Mouse (Mus musculus) CH12.LX (cell line): Measurements from ENCODE around the gene Pwp1. TPM values are rescaled to one million over a fixed set of nuclear protein-coding genes. Genes with fewer than 3 reads are reported as not detected.

Source experiments
- DNase-seq: peaks from one replicate; pipeline ENCODE4 v3.0.0-alpha.2; 2013; ENCODE audit errors: extremely low read depth
- H3K27ac ChIP-seq: 2 replicates; pipeline ENCODE4 v1.5.1; 2012; ENCODE audit warnings: low read depth, mild to moderate bottlenecking, control low read depth, moderate library complexity; ENCODE audit not compliant: insufficient read depth
- H3K27me3 ChIP-seq: replicated peaks from 2 replicates; pipeline ENCODE3; 2012; ENCODE audit warnings: inconsistent platforms
- H3K36me3 ChIP-seq, 2 experiments: replicated peaks in 1 of 2; 2 replicates each; pipeline versions ENCODE3 to v1.6.1; 2012; ENCODE audit warnings: inconsistent platforms in 1 of 2, low read length in 1 of 2, mild to moderate bottlenecking in 1 of 2, mixed read lengths in 1 of 2, moderate library complexity in 1 of 2; ENCODE audit not compliant: control insufficient read depth in 1 of 2, insufficient read depth in 1 of 2
- H3K4me1 ChIP-seq, 2 experiments: 2 replicates each; pipeline ENCODE4 v1.6.1; 2012; ENCODE audit warnings: inconsistent platforms in 1 of 2, moderate library complexity in 1 of 2; ENCODE audit not compliant: insufficient read depth in 2 of 2, control insufficient read depth in 1 of 2
- H3K4me2 ChIP-seq: 2 replicates; pipeline ENCODE4 v1.6.1; 2012; ENCODE audit warnings: low read depth, mild to moderate bottlenecking, control low read depth; ENCODE audit not compliant: poor library complexity, insufficient read depth, severe bottlenecking
- H3K4me3 ChIP-seq, 3 experiments: fragments of 150-350 bp in 1 of 3; sonication (generic) in 1 of 3; replicated peaks in 1 of 3; 2 replicates each; pipeline versions ENCODE3 to v1.5.1; 2011 to 2012; ENCODE audit warnings: low read depth in 2 of 3, low read length in 2 of 3, mild to moderate bottlenecking in 2 of 3, moderate library complexity in 2 of 3, control low read depth in 1 of 3, improper control_type of control experiment in 1 of 3, inconsistent platforms in 1 of 3, mixed read lengths in 1 of 3; ENCODE audit not compliant: poor library complexity in 1 of 3
- H3K79me2 ChIP-seq: replicated peaks from 2 replicates; pipeline ENCODE4 v1.6.1; 2012; ENCODE audit warnings: mild to moderate bottlenecking, moderate library complexity; ENCODE audit not compliant: control insufficient read depth, poor library complexity, insufficient read depth, severe bottlenecking; ENCODE audit errors: extremely low read depth
- H3K9ac ChIP-seq: 2 replicates; pipeline ENCODE4 v1.6.1; 2012; ENCODE audit warnings: low read depth, mild to moderate bottlenecking, control low read depth, moderate library complexity; ENCODE audit not compliant: insufficient read depth
- H3K9me3 ChIP-seq: replicated peaks from 2 replicates; pipeline ENCODE3; 2012; ENCODE audit warnings: low read length, inconsistent platforms, mixed read lengths
- BHLHE40 ChIP-seq: IDR thresholded peaks from 2 replicates; pipeline ENCODE4 v1.6.1; 2011; ENCODE audit warnings: mild to moderate bottlenecking, low read depth, low read length, improper control_type of control experiment
- CHD1 ChIP-seq: IDR thresholded peaks from 2 replicates; pipeline ENCODE4 v1.6.1; 2012; ENCODE audit warnings: low read depth, low read length, improper control_type of control experiment, inconsistent platforms
- CHD2 ChIP-seq: IDR thresholded peaks from 2 replicates; pipeline ENCODE4 v1.6.1; 2011; ENCODE audit warnings: low read length, improper control_type of control experiment
- CTCF ChIP-seq, 2 experiments: IDR thresholded peaks in 1 of 2; conservative IDR thresholded peaks in 1 of 2; 2 replicates each; pipeline ENCODE4 v1.5.1; 2011 to 2012; ENCODE audit warnings: low read depth in 2 of 2, low read length in 2 of 2, improper control_type of control experiment in 1 of 2, inconsistent platforms in 1 of 2, mild to moderate bottlenecking in 1 of 2, moderate library complexity in 1 of 2
- ELF1 ChIP-seq: IDR thresholded peaks from 2 replicates; pipeline ENCODE4 v1.6.1; 2014; ENCODE audit warnings: low read depth, mild to moderate bottlenecking, inconsistent platforms, low read length, improper control_type of control experiment
- EP300 ChIP-seq: IDR thresholded peaks from 2 replicates; pipeline ENCODE4 v1.6.1; 2011; ENCODE audit warnings: low read length, improper control_type of control experiment
- ETS1 ChIP-seq: conservative IDR thresholded peaks from 2 replicates; pipeline ENCODE4 v1.6.1; 2012; ENCODE audit warnings: low read depth, mild to moderate bottlenecking, inconsistent platforms, low read length, improper control_type of control experiment, moderate library complexity
- GABPA ChIP-seq: IDR thresholded peaks from 2 replicates; pipeline ENCODE4 v1.6.1; 2012; ENCODE audit warnings: low read depth, low read length, improper control_type of control experiment, inconsistent platforms; ENCODE audit not compliant: insufficient replicate concordance
- HCFC1 ChIP-seq: IDR thresholded peaks from 2 replicates; pipeline ENCODE4 v1.6.1; 2012; ENCODE audit warnings: low read depth, mild to moderate bottlenecking, inconsistent platforms, low read length, improper control_type of control experiment
- JUN ChIP-seq: IDR thresholded peaks from 2 replicates; pipeline ENCODE4 v1.6.1; 2011; ENCODE audit warnings: low read depth, mild to moderate bottlenecking, low read length, improper control_type of control experiment, moderate library complexity; ENCODE audit not compliant: insufficient read depth
- JUND ChIP-seq: conservative IDR thresholded peaks from 2 replicates; pipeline ENCODE4 v1.6.1; 2011; ENCODE audit warnings: low read depth, low read length, improper control_type of control experiment
- KAT2A ChIP-seq: IDR thresholded peaks from 2 replicates; pipeline ENCODE4 v1.6.1; 2012; ENCODE audit warnings: low read length, improper control_type of control experiment, inconsistent platforms; ENCODE audit not compliant: insufficient replicate concordance
- MAFK ChIP-seq: IDR thresholded peaks from 2 replicates; pipeline ENCODE4 v1.6.1; 2011; ENCODE audit warnings: low read length, improper control_type of control experiment; ENCODE audit not compliant: insufficient replicate concordance
- MAX ChIP-seq: IDR thresholded peaks from 2 replicates; pipeline ENCODE4 v1.6.1; 2011; ENCODE audit warnings: low read length, improper control_type of control experiment
- MAZ ChIP-seq: IDR thresholded peaks from 2 replicates; pipeline ENCODE4 v1.6.1; 2012; ENCODE audit warnings: low read depth, mild to moderate bottlenecking, inconsistent platforms, low read length, improper control_type of control experiment, moderate library complexity
- MEF2A ChIP-seq: IDR thresholded peaks from 2 replicates; pipeline ENCODE4 v1.6.1; 2014; ENCODE audit warnings: low read depth, mild to moderate bottlenecking, inconsistent platforms, low read length, improper control_type of control experiment, borderline replicate concordance
- MXI1 ChIP-seq: IDR thresholded peaks from 2 replicates; pipeline ENCODE4 v1.6.1; 2011; ENCODE audit warnings: mild to moderate bottlenecking, low read depth, low read length, improper control_type of control experiment
- NELFE ChIP-seq: IDR thresholded peaks from 2 replicates; pipeline ENCODE4 v1.6.1; 2011; ENCODE audit warnings: low read depth, low read length, improper control_type of control experiment
- NRF1 ChIP-seq: IDR thresholded peaks from 2 replicates; pipeline ENCODE4 v1.6.1; 2014; ENCODE audit warnings: low read depth, mild to moderate bottlenecking, inconsistent platforms, low read length, improper control_type of control experiment, moderate library complexity
- PAX5 ChIP-seq: IDR thresholded peaks from 2 replicates; pipeline ENCODE4 v1.6.1; 2012; ENCODE audit warnings: low read length, inconsistent platforms, mixed read lengths
- POLR2A ChIP-seq: IDR thresholded peaks from 2 replicates; pipeline ENCODE4 v1.6.1; 2011; ENCODE audit warnings: low read depth, mild to moderate bottlenecking, improper control_type of control experiment, low read length
- RAD21 ChIP-seq: IDR thresholded peaks from 2 replicates; pipeline ENCODE4 v1.6.1; 2011; ENCODE audit warnings: low read depth, mild to moderate bottlenecking, low read length, improper control_type of control experiment, moderate library complexity
- RCOR1 ChIP-seq: conservative IDR thresholded peaks from 2 replicates; pipeline ENCODE4 v1.6.1; 2012; ENCODE audit warnings: low read depth, mild to moderate bottlenecking, inconsistent platforms, low read length, improper control_type of control experiment
- SIN3A ChIP-seq: IDR thresholded peaks from 2 replicates; pipeline ENCODE4 v1.6.1; 2012; ENCODE audit warnings: low read length, improper control_type of control experiment, inconsistent platforms
- SMC3 ChIP-seq: IDR thresholded peaks from 2 replicates; pipeline ENCODE4 v1.6.1; 2011; ENCODE audit warnings: low read depth, low read length, improper control_type of control experiment
- TBP ChIP-seq: conservative IDR thresholded peaks from 2 replicates; pipeline ENCODE4 v1.6.1; 2011; ENCODE audit warnings: low read depth, low read length, improper control_type of control experiment
- UBTF ChIP-seq: IDR thresholded peaks from 2 replicates; pipeline ENCODE4 v1.6.1; 2012; ENCODE audit warnings: low read depth, mild to moderate bottlenecking, inconsistent platforms, low read length, improper control_type of control experiment, moderate library complexity
- USF1 ChIP-seq: IDR thresholded peaks from 2 replicates; pipeline ENCODE4 v1.6.1; 2014; ENCODE audit warnings: low read depth, mild to moderate bottlenecking, inconsistent platforms, low read length, improper control_type of control experiment
- ZMIZ1 ChIP-seq: IDR thresholded peaks from 2 replicates; pipeline ENCODE4 v1.6.1; 2012; ENCODE audit warnings: low read depth, mild to moderate bottlenecking, inconsistent platforms, low read length, improper control_type of control experiment
- ZNF384 ChIP-seq: IDR thresholded peaks from 2 replicates; pipeline ENCODE4 v1.6.1; 2012; ENCODE audit warnings: low read depth, low read length, improper control_type of control experiment, inconsistent platforms
- dilution Hi-C: fragments of 300-500 bp; cut with MboI; formaldehyde crosslinking; loops from 2 replicates; pipeline ENCODE4 v1.14.3; 2020; ENCODE audit warnings: low sequenced_read_pairs; ENCODE audit not compliant: extremely low pct_unique_long_range_greater_than_20kb, extremely low pct_ligation_motif_present
- in situ Hi-C: fragments of 300-500 bp; cut with MboI; formaldehyde crosslinking; loops from 3 replicates; pipeline ENCODE4 v1.14.3; 2019; ENCODE audit warnings: low sequenced_read_pairs, low pct_ligation_motif_present, low pct_unique_long_range_greater_than_20kb, mixed read lengths
- polyA plus RNA-seq: library from polyadenylated mRNA; unstranded; fragments of >175 nt; gene quantifications from 2 replicates; pipeline ENCODE4 v1.2.1, GENCODE M21; 2012; ENCODE audit warnings: low read depth; ENCODE audit not compliant: insufficient read length
- total RNA-seq, 2 experiments: library from RNA; depleted of rRNA; stranded (reverse); fragments of 300-350 nt in 1 of 2; fragments of >200 nt in 1 of 2; gene quantifications; 2 replicates each; pipeline ENCODE4 v1.2.3; 2012 to 2014

Gene Pwp1
- total and polyA plus RNA-seq, 3 experiments = 65.0 to 118 (median 90.4) TPM

- no peak for DNase-seq
- Histone ChIP-seq H3K27me3 (peaks cover 3% of the 10 kb centered on the region), H3K9ac (no peak overlapping the region), H3K4me3 (no peak overlapping the region), H3K27ac (no peak overlapping the region), H3K4me2 (no peak overlapping the region), H3K4me1 (no peaks in the 10 kb centered on the region), H3K36me3 (no peaks in the 10 kb centered on the region), H3K79me2 (no peaks in the 10 kb centered on the region)
- in situ Hi-C loops = no loop called here
- dilution Hi-C loops = no loop called here
- TF ChIP-seq PAX5 (no peak), ETS1 (no peak)
- TF ChIP-seq, all 38 proteins: peak for 0
- H3K9me3 ChIP-seq = no peaks in the 10 kb centered on the region
Observed at GRCm38 (mm10) chr10:85846105-85846862, 17.0 kb downstream of the Pwp1 start.

- peaks cover 5% of the 10 kb centered on the region for H3K9me3 ChIP-seq
- H3K27ac ChIP-seq = peak overlapping the region; percentile 62
- H3K4me2 ChIP-seq = peak overlapping the region; percentile 90
- peaks cover 3 to 23% of the 10 kb centered on the region in 2 experiments for H3K4me1 ChIP-seq
- peaks cover 25% of the 10 kb centered on the region for H3K79me2 ChIP-seq
- peaks cover 21 to 27% of the 10 kb centered on the region in 2 experiments for H3K36me3 ChIP-seq
- H3K9ac ChIP-seq = peak overlapping the region; percentile 87
- in situ Hi-C loops = no loop called here
- peak; percentile 89 for DNase-seq
- dilution Hi-C loops = no loop called here
- H3K27me3 ChIP-seq = no peaks in the 10 kb centered on the region
- H3K4me3 ChIP-seq = peak overlapping the region; percentile 92 to 99 (median 97)
- TF ChIP-seq JUN (no peak), GABPA (no peak), ELF1 (peak; percentile 80), RCOR1 (no peak), MEF2A (no peak), NELFE (peak; percentile 75), RAD21 (no peak), HCFC1 (peak; percentile 84), TBP (0 out of 2 replicates have a peak, but pooled peaks have one; percentile 18), KAT2A (peak; percentile 57; the same call in 1 of the 2 replicates), POLR2A (peak; percentile 75; the same call in 1 of the 2 replicates), SMC3 (no peak), ZMIZ1 (peak; percentile 40; the same call in 1 of the 2 replicates), SIN3A (peak; percentile 74; the same call in 1 of the 2 replicates), CHD2 (no peak), BHLHE40 (no peak), CTCF (conservative IDR thresholded peaks at IDR 0.05 in 1 of 2, IDR thresholded peaks at IDR 0.05 in 1 of 2; ENCODE audit: low read depth in 2 of 2, low read length in 2 of 2) (no peak), MAZ (peak; percentile 92), MAX (peak; percentile 84), CHD1 (no peak), EP300 (no peak), NRF1 (peak; percentile 92), JUND (no peak), MXI1 (peak; percentile 94), MAFK (no peak), ZNF384 (no peak), PAX5 (no peak), UBTF (peak; percentile 92; the same call in 1 of the 2 replicates), USF1 (no peak)
Observed at GRCm38 (mm10) chr10:85871698-85872478, 42.6 kb downstream of the Pwp1 start.
